29 mouse cellular contexts compared by ENCODE assay signal in the genomic region with DNA sequence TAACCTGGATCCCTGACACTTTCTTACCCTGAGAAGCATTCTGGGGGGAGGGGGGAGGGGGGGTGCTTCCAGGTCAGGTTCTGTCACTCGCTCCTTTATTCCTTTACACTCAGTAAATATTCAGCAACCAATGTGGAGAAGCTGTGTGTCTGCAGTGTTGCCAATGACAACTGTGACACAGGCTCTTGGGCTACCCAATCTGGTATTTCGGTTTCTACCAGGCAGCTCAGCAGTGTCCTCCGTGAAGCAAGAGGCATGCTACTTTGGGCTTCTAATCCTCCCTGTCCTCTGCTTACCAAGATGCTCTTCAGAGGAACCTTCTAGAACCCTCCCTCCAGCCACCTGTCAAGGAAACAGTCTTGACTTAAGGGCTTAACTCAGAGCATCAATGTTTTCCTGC.
"Had no signal": no experiment of that assay in that cellular context is flagged by ENCODE, and none has a peak within 500 bp of the region (broad histone marks: within the 10 kb centered on the region; RNA-seq: fewer than 3 reads in every experiment).

No protein-coding gene starts in this region.

- DNase-seq: heart, adult 2 months; heart, postnatal 10 days; heart, postnatal 14 days; heart, postnatal 36 days; heart, postnatal 4 days; kidney, adult 11 months; kidney, adult 18-20 months; kidney, adult 2 months; kidney, adult 8-10 months; kidney, adult 9 months; kidney, postnatal 10 days; kidney, postnatal 14 days; kidney, postnatal 25 days; kidney, postnatal 36 days; kidney, postnatal 4 days had no signal

- H3K4me3 ChIP-seq: heart, adult 2 months; heart, embryonic 10.5 days; heart, embryonic 12.5 days; heart, embryonic 13.5 days; heart, embryonic 15.5 days; hindbrain, embryonic 10.5 days; hindbrain, embryonic 12.5 days; hindbrain, embryonic 13.5 days; hindbrain, embryonic 15.5 days; intestine, embryonic 15.5 days; kidney, embryonic 15.5 days; left cerebral cortex, adult 2 months had no signal

- H3K27ac ChIP-seq: heart, adult 2 months; heart, embryonic 10.5 days; heart, embryonic 13.5 days; heart, embryonic 15.5 days; hindbrain, embryonic 10.5 days; hindbrain, embryonic 12.5 days; hindbrain, embryonic 13.5 days; hindbrain, embryonic 14.5 days; hindbrain, embryonic 15.5 days; hindbrain, postnatal 0 days; intestine, embryonic 15.5 days; kidney, embryonic 15.5 days; kidney, postnatal 0 days; left cerebral cortex, adult 2 months had no signal
